Mouse (Mus musculus) forebrain, embryonic 10.5 days (tissue): ENCODE data around the gene Phc2. TPM values are rescaled to one million over a fixed set of nuclear protein-coding genes. Genes with fewer than 3 reads are reported as not detected.

Source experiments
- DNase-seq: peaks from one replicate; pipeline ENCODE4 v3.0.0-alpha.2; 2017; ENCODE audit warnings: low spot score; ENCODE audit errors: extremely low spot score
- H3K27ac ChIP-seq: fragments of 300-500 bp; sonication (generic); 2 replicates; pipeline ENCODE4 v1.5.1; 2016; ENCODE audit warnings: mild to moderate bottlenecking
- H3K27me3 ChIP-seq: fragments of 300-500 bp; sonication (generic); 2 replicates; pipeline ENCODE4 v1.6.1; 2016; ENCODE audit warnings: mild to moderate bottlenecking; ENCODE audit not compliant: poor library complexity, severe bottlenecking
- H3K36me3 ChIP-seq: fragments of 300-500 bp; sonication (generic); replicated peaks from 2 replicates; pipeline ENCODE4 v1.6.1; 2016; ENCODE audit warnings: mild to moderate bottlenecking, moderate library complexity
- H3K4me1 ChIP-seq: fragments of 300-500 bp; sonication (generic); 2 replicates; pipeline ENCODE4 v1.6.1; 2016
- H3K4me3 ChIP-seq: fragments of 300-500 bp; sonication (generic); 2 replicates; pipeline ENCODE4 v1.5.1; 2016; ENCODE audit warnings: mild to moderate bottlenecking, moderate library complexity
- H3K9me3 ChIP-seq: fragments of 300-500 bp; sonication (generic); 2 replicates; pipeline ENCODE4 v1.6.1; 2016; ENCODE audit warnings: mild to moderate bottlenecking, moderate library complexity
- WGBS: fragments of 180-500 bp; shearing (Covaris S2); methylation state at CpG from one replicate; pipeline ENCODE4 v1.1.7; 2016; 5-methylcytosine and 5-hydroxymethylcytosine counted together
- polyA plus RNA-seq: library from polyadenylated mRNA; unstranded; fragments of >200 nt; fragmentation: Nextera tagmentation; extraction: Ambion mirVana; gene quantifications from 2 replicates; pipeline ENCODE4 v1.2.1, GENCODE M21; 2016

Phc2 gene
- polyA plus RNA-seq, 1 experiment from 2014 or later, result 23.4 TPM

DNA sequence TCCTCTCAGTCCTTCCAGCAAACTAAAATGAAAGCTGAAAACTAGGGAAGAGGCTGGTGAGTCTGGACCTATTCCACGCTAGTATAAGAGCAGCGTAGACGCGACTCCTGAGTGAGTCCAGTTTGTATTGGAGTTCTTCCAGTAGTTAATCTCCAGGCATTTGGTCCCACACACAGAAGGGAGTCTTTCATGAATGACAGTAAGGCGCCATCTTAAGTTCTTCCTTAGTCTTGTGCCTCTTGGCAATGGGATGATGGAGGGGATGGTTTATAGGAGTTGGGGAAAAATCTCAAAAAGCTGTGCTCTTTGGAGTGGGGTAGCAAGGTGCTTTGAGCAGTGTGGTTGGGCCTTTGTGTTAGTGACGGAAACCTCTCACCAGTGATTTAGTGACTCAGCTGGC is 75.8 kb downstream of the Phc2 start:
- H3K27ac ChIP-seq, result peak overlapping the region; percentile 99
- H3K4me3 ChIP-seq, result peak overlapping the region; percentile 95
- no peaks in the 10 kb centered on the region for H3K9me3 ChIP-seq
- 85% methylated on average over 6 of the region's 6 CpGs for WGBS
- DNase-seq, result no peak
- H3K27me3 ChIP-seq, result peaks cover 11% of the 10 kb centered on the region
- peaks cover 85% of the 10 kb centered on the region for H3K4me1 ChIP-seq
- peaks cover 56% of the 10 kb centered on the region for H3K36me3 ChIP-seq

DNA sequence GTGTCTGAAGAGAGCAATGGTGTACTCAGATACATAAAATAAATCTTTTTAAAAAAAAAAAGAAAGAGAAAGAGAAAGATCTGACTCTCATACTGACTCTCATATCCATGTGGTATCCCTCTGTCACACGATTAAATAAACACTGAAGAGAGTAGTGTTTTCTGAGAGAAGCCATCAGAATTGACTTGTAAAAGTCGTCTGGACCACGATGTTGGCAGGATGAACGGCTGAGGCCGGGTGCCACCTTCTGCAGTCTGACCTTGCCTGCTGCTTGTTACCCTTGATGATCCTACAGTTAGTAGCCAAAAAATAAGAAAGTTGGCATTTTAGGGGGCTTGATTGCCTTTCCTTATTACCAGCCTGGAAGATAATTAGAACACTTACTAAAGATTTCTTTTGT is 78.3 kb downstream of the Phc2 start:
- H3K9me3 ChIP-seq, result no peaks in the 10 kb centered on the region
- WGBS, result 81% methylated on average over 5 of the region's 5 CpGs
- H3K4me1 ChIP-seq, result peaks cover 92% of the 10 kb centered on the region
- peaks cover 68% of the 10 kb centered on the region for H3K36me3 ChIP-seq
- H3K27ac ChIP-seq, result no peak overlapping the region
- no peak for DNase-seq
- no peaks in the 10 kb centered on the region for H3K27me3 ChIP-seq
- H3K4me3 ChIP-seq, result no peak overlapping the region

DNA sequence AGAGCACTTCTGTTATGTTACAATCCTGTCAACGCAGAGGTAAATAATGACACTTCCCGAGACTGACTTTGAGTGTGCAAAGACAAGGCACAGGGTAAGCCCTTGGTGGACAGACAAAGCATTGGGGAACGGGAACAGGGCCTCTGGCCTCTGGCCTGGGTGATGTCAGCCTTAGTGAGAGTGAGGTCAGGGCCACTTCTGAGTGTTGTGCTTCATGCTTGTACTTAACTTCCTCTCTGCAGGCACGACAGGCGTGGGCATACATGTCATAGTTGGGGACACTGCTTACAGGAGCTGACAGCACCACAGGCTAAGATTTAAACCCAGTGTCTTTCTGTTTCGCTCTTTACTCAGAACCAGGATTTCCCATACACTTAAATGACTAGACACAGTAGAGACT is 79.0 kb downstream of the Phc2 start:
- Histone ChIP-seq H3K4me3 (peak overlapping the region; percentile 27; the same call in 1 of the 2 replicates), H3K36me3 (peaks cover 75% of the 10 kb centered on the region)
- WGBS, result 58% methylated on average over 6 of the region's 6 CpGs

DNA sequence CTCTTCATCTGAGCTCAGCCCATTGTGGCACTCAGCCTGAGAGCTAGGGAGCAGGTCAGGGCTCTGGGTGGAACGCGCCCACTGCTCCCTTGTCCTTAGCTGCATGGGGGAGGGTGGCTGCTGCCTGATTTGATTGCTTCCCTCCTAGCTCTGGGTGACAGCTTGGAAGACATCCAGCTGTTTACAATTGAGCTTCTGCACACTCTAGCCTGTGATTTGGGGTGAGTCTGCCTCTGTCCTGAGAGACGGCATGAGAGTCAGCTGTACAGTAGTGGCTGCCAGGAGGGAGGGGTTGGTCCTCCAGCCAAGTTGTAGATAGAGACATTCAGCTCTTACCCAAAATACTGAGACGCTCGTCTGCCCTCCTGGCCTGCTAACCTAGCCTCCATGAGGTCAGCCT is 79.7 kb downstream of the Phc2 start:
- H3K36me3 ChIP-seq, result peaks cover 74% of the 10 kb centered on the region
- peak overlapping the region; percentile 27 for H3K4me3 ChIP-seq
- H3K4me1 ChIP-seq, result peaks cover 92% of the 10 kb centered on the region
- DNase-seq, result no peak
- peak overlapping the region; percentile 74 for H3K27ac ChIP-seq
- no peaks in the 10 kb centered on the region for H3K27me3 ChIP-seq
- 54% methylated on average over 5 of the region's 5 CpGs for WGBS
- no peaks in the 10 kb centered on the region for H3K9me3 ChIP-seq

More for the DNA sequence above, 79.0 kb downstream of the Phc2 start:
- Histone ChIP-seq H3K27ac (peak overlapping the region; percentile 74), H3K4me1 (peaks cover 98% of the 10 kb centered on the region), H3K27me3 (no peaks in the 10 kb centered on the region), H3K9me3 (no peaks in the 10 kb centered on the region)
- DNase-seq, result no peak

DNA sequence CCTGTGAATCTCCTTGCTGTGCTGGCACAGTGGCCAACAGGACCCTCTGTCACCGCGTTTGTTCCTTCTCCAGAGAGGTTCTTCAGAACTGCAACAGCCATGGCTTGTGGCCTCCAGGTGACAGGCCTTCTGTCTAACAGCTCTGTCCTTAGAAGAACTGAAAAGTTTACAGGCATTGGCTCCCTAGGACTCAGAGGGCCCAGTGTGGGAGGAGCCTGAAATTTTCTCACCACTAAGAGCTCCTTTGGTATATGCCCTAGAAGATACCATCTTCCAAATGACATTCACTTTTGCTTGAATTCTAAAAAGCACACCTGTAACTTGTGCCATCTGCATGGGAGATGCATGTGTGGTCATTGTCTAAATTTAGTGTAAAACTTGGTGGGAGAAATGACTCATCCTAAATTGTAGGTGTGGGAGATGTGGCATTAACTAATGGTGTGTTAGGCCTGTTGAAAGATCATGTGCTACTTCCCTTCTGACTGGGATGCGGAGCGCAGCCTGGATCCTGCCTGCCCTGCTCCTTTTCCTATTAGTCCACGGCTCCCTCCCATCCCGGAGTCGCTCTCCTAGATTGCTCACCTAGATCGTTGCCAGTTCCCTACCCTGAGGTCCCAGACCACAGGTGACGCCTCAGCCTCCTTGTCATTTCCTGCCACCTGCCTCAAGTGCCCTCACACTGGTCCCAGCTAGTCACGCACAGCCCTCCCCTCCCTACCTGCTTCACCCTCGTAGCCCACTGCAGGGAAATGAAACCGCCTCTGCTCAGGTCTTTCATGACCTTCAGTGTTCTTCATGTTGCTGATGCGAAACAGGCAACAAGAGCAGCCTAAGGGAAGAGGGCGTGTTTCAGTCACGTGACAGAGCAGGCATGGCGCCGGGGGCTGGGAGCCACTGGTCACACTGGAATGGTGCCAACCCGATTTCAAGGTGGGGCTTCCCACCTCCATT is 80.5 kb downstream of the Phc2 start:
- Histone ChIP-seq H3K9me3 (no peaks in the 10 kb centered on the region), H3K27me3 (no peaks in the 10 kb centered on the region), H3K4me1 (peaks cover 84% of the 10 kb centered on the region), H3K36me3 (peaks cover 74% of the 10 kb centered on the region), H3K27ac (peak overlapping the region; percentile 92), H3K4me3 (peak overlapping the region; percentile 27; the same call in 1 of the 2 replicates)
- no peak for DNase-seq
- 83% methylated on average over 18 of the region's 18 CpGs for WGBS

DNA sequence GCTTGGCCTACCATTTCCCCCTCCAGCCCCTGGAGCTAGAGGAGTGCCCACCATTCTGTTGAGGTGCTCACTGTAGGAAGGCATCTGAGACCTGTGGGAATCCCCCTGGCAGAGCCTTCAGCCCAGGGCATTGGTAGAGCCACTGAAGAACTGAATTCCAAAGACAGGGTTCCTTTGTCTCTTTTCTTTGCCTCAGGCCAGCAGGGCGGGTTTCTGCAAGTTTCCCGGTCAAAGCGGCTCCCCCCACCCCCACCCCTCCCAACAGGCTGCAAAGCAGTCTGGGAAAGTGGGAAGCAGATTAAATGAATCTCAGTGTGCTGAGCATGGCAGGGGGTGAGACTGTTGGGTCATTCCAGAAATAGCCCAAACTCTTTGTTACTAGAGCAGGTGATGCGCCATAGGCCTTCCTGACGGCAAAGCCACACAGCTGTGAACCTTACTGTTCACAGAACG is 82.7 kb downstream of the Phc2 start:
- H3K9me3 ChIP-seq, result no peaks in the 10 kb centered on the region
- WGBS, result 3% methylated on average over 6 of the region's 6 CpGs
- peak overlapping the region; percentile 92 for H3K27ac ChIP-seq
- peaks cover 73% of the 10 kb centered on the region for H3K36me3 ChIP-seq
- H3K27me3 ChIP-seq, result no peaks in the 10 kb centered on the region
- peak overlapping the region; percentile 27 for H3K4me3 ChIP-seq
- peak; percentile 81 for DNase-seq
- H3K4me1 ChIP-seq, result peaks cover 85% of the 10 kb centered on the region

DNA sequence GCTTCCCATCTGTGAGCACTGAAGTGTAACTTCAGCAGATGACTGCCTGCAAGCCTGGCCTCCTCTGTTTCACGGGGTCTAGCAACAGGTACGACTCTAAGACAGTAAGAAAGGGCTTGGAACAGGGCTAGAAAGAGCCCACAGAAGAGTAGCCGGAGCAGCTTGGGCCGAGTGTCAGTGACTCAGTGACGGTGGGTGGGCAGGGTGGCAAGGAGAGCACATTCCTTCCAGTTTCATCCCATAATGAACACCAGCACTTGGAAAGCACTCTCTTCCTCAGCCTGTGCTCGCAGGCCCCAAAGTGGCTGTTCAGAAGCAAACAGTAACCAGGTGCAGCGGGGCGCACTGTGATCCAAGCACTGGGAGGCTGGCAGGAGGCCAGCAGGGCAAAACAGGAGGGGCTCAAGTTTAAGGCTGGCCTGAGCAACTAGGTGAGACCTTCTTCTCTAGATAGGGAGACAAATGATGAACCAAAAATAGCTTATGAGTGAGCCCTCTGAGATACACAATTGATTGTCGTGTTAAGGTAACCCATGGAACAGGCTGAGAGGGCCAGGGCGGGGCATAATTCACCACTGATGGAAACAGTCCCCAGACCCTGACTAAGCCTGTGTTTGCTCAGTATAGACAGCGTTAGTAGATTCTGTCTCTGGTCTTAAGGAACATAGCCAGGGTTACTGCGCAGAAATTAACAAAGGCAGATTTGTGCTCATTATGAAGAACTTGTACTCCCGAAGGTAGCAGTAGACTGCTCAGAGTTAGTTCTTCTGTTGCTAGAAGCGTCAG is 83.5 kb downstream of the Phc2 start:
- Histone ChIP-seq H3K4me3 (peak overlapping the region; percentile 27), H3K4me1 (peaks cover 86% of the 10 kb centered on the region), H3K27ac (peak overlapping the region; percentile 92), H3K27me3 (no peaks in the 10 kb centered on the region), H3K36me3 (peaks cover 78% of the 10 kb centered on the region), H3K9me3 (no peaks in the 10 kb centered on the region)
- no peak for DNase-seq
- WGBS, result 53% methylated on average over 14 of the region's 14 CpGs

DNA sequence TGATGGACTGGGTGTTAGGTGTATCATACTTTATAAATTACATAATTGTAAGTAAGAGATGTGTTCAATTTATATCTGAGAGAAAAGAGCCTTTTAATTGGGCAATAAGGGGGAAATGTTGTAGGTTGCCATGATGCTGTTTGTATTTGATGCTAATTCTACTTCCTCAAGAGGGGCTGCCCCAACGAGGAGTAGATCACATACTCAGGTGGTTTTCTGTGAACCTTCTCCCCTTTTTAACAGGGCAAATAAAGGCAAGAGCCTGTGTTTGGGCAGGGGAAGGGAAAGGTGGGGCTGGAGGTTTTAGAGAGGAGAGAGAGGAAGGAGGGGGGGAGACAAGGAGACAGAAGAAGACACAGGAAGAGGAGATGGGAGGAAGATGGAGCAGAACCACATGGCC is 86.4 kb downstream of the Phc2 start:
- no peak for DNase-seq
- peaks cover 61% of the 10 kb centered on the region for H3K4me1 ChIP-seq
- no peaks in the 10 kb centered on the region for H3K27me3 ChIP-seq
- H3K36me3 ChIP-seq, result peaks cover 80% of the 10 kb centered on the region
- no peak overlapping the region for H3K27ac ChIP-seq
- 76% methylated on average over 1 of the region's 1 CpGs for WGBS
- no peak overlapping the region for H3K4me3 ChIP-seq
- no peaks in the 10 kb centered on the region for H3K9me3 ChIP-seq

DNA sequence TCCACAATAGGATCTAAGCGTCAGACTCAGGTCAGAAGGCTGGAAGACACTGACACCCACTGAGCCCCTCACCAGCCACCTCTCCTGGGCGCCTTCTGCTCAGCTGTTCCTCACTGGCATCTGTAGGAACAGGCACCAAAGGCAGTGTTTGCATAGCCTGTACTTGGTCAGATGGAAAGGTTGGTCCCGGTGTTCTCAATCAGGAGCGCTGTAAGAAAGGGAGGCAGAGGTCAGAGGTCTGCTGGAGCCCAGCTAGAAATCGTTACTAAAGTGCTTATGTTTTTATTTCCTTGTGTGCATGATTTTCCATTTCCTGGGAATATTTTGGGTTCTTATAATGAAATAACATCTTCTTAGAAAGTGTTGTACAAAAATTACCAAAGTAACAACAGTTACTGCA is 87.4 kb downstream of the Phc2 start:
- no peak for DNase-seq
- Histone ChIP-seq H3K27me3 (no peaks in the 10 kb centered on the region), H3K4me3 (no peak overlapping the region), H3K36me3 (peaks cover 84% of the 10 kb centered on the region), H3K4me1 (peaks cover 51% of the 10 kb centered on the region), H3K27ac (no peak overlapping the region), H3K9me3 (no peaks in the 10 kb centered on the region)
- 46% methylated on average over 5 of the region's 5 CpGs for WGBS

DNA sequence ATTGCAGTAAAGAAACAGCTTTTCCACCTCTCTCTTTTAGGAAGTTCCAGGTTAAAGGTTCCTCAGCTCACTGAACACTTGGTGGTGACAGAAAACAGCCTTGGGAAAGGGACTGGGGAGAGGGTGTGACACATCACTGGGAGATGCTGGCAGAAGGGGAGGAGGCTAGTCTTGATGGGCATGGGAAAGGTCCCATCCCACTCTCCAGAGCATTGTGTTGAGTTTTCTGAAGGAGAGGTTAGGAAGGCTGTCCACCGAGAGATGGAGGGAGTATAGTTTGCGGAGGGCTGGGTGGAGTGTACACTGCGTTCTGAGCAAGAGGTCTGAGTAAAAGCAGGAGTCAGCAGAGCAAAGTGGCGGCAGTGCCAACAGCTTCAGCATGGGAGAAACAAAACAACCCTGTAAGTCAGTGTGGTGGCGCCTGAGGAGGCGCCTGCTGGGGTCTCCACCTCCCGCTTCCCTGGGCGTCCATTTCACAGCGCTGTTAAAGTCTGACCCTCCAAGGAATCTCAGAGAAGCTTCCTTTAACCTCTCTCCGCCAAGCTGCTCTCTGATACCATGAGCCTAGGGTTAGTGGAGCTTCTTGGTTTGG is 88.0 kb downstream of the Phc2 start:
- H3K4me1 ChIP-seq, result peaks cover 45% of the 10 kb centered on the region
- no peaks in the 10 kb centered on the region for H3K9me3 ChIP-seq
- peak overlapping the region; percentile 36; the same call in 1 of the 2 replicates for H3K27ac ChIP-seq
- peaks cover 90% of the 10 kb centered on the region for H3K36me3 ChIP-seq
- DNase-seq, result no peak
- H3K4me3 ChIP-seq, result no peak overlapping the region
- H3K27me3 ChIP-seq, result no peaks in the 10 kb centered on the region
- 59% methylated on average over 10 of the region's 10 CpGs for WGBS

DNA sequence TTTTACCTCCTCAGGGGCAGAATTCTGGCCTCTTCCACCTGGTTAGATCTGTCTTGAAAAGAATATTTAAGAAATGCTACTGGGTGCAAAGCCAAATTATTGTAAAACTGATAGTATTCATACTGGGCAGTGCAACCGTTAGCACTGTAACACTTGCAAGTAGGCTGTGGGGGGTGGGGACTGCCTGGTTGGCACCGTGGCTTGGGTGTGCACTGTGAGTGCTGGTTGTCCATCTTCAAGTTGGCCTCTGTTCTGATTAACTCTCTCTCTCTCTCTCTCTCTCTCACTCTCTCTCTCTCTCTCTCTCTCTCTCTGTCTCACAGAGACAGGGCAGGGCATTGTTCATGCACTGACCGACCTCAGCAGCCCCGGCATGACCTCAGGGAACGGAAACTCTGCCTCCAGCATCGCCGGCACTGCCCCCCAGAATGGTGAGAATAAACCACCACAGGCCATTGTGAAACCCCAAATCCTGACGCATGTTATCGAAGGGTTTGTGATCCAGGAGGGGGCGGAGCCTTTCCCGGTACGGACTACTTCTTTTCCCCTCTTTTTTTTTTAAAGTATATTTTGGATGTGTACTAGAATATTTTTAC is 88.6 kb downstream of the Phc2 start:
- DNase-seq, result no peak
- WGBS, result 74% methylated on average over 12 of the region's 12 CpGs
- H3K36me3 ChIP-seq, result peaks cover 92% of the 10 kb centered on the region
- H3K9me3 ChIP-seq, result no peaks in the 10 kb centered on the region
- no peak overlapping the region for H3K4me3 ChIP-seq
- no peaks in the 10 kb centered on the region for H3K27me3 ChIP-seq
- H3K27ac ChIP-seq, result 0 out of 2 replicates have a peak overlapping the region, but pooled peaks have one; percentile 36
- H3K4me1 ChIP-seq, result peaks cover 39% of the 10 kb centered on the region

DNA sequence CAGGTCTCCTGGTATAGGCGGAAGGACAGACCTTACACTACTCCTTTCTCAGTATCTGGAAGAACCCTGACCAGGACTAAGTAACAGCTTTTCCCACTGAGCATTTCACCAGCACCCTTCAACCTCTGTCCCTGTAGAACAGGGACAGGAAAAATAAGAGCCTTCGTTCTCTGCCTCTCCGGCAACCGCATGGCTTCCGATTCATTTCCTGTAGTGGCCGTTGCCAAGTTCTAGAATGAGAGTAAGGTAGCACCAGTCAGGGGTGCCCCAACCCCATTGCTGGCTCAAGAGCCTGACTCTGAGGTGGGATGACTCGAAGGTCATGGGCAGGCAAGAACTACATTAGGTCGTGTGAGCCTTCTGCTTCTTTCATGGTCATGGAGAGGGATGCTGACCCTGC is 90.7 kb downstream of the Phc2 start:
- no peak overlapping the region for H3K27ac ChIP-seq
- no peaks in the 10 kb centered on the region for H3K9me3 ChIP-seq
- no peak overlapping the region for H3K4me3 ChIP-seq
- peaks cover 32% of the 10 kb centered on the region for H3K4me1 ChIP-seq
- WGBS, result 95% methylated on average over 8 of the region's 8 CpGs
- H3K27me3 ChIP-seq, result no peaks in the 10 kb centered on the region
- DNase-seq, result no peak
- H3K36me3 ChIP-seq, result peaks cover 96% of the 10 kb centered on the region
